Mouse (Mus musculus): ENCODE results near the gene Nptxr. TPM values are rescaled to one million over a fixed set of nuclear protein-coding genes. Genes with fewer than 3 reads are reported as not detected.

Gene Nptxr
- polyA plus RNA-seq (2021): 6.6 TPM

GRCm38 (mm10) chr15:79804352-79805071 is at the start of gene Nptxr:
Gene Nptxr, minus strand, starts transcription at chr15:79804766.
- DNase-seq (ENCODE audit: low read depth, low spot score) (no peak), ATAC-seq (peak; percentile 24)
- POLR2A ChIA-PET: no interaction called here
- peaks cover 30% of the 10 kb centered on the region for H3K27me3 ChIP-seq
- CTCF ChIA-PET: no interaction called here
- in situ Hi-C loops (cut with MboI; ENCODE audit: low pct_unique_long_range_greater_than_20kb): no loop called here
- no peak for TF ChIP-seq CTCF (IDR thresholded peaks at IDR 0.05)

GRCm38 (mm10) chr15:79850143-79850542 is 45.6 kb upstream of the Nptxr start:
- in situ Hi-C loops (cut with MboI; ENCODE audit: low pct_unique_long_range_greater_than_20kb): no loop called here
- no peak for ATAC-seq
- ChIA-PET POLR2A (no interaction called here), CTCF (no interaction called here)
- H3K27me3 ChIP-seq: peaks cover 16% of the 10 kb centered on the region
- DNase-seq (ENCODE audit: low read depth, low spot score): no peak
- no peak for TF ChIP-seq CTCF (IDR thresholded peaks at IDR 0.05)

- ATAC-seq (no peak), DNase-seq (ENCODE audit: low read depth, low spot score) (no peak)
- in situ Hi-C loops (cut with MboI; ENCODE audit: low pct_unique_long_range_greater_than_20kb): no loop called here
- no peak for TF ChIP-seq CTCF (IDR thresholded peaks at IDR 0.05)
- CTCF ChIA-PET: no interaction called here
- peaks cover 16% of the 10 kb centered on the region for H3K27me3 ChIP-seq
- POLR2A ChIA-PET: no interaction called here
Measured at GRCm38 (mm10) chr15:79847100-79847499, 42.5 kb upstream of the Nptxr start.

GRCm38 (mm10) chr15:79845986-79846385 is 41.4 kb upstream of the Nptxr start:
- CTCF ChIA-PET: interaction anchor here (1.1 kb wide), 1 partner anchor 15 kb away, joined by 3 read pairs; no protein-coding TSS in a partner anchor
- TF ChIP-seq CTCF (IDR thresholded peaks at IDR 0.05): no peak
- POLR2A ChIA-PET: no interaction called here
- in situ Hi-C loops (cut with MboI; ENCODE audit: low pct_unique_long_range_greater_than_20kb): no loop called here
- peaks cover 25% of the 10 kb centered on the region for H3K27me3 ChIP-seq
- ATAC-seq (no peak), DNase-seq (ENCODE audit: low read depth, low spot score) (no peak)

- no peak for DNase-seq (ENCODE audit: low read depth, low spot score)
- no peak for ATAC-seq
- H3K27me3 ChIP-seq: peaks cover 30% of the 10 kb centered on the region
- CTCF ChIA-PET: interaction anchor here (1.2 to 1.5 kb wide), 2 partner anchors 9 to 12 kb away, joined by 3 to 4 read pairs; no protein-coding TSS in a partner anchor
- POLR2A ChIA-PET: no interaction called here
- in situ Hi-C loops (cut with MboI; ENCODE audit: low pct_unique_long_range_greater_than_20kb): no loop called here
- TF ChIP-seq CTCF (IDR thresholded peaks at IDR 0.05): no peak
Measured at GRCm38 (mm10) chr15:79842985-79843384, 38.4 kb upstream of the Nptxr start.

- DNase-seq (ENCODE audit: low read depth, low spot score) (no peak), ATAC-seq (no peak)
- TF ChIP-seq CTCF (IDR thresholded peaks at IDR 0.05): no peak
- ChIA-PET CTCF (no interaction called here), POLR2A (no interaction called here)
- peaks cover 20% of the 10 kb centered on the region for H3K27me3 ChIP-seq
- in situ Hi-C loops (cut with MboI; ENCODE audit: low pct_unique_long_range_greater_than_20kb): no loop called here
Measured at GRCm38 (mm10) chr15:79840281-79840680, 35.7 kb upstream of the Nptxr start.

- CTCF ChIA-PET: no interaction called here
- DNase-seq (ENCODE audit: low read depth, low spot score): no peak
- POLR2A ChIA-PET: interaction anchor here (0.6 to 1.0 kb wide), 2 partner anchors 29 to 283 kb away, joined by 3 to 6 read pairs; no protein-coding TSS in a partner anchor
- in situ Hi-C loops (cut with MboI; ENCODE audit: low pct_unique_long_range_greater_than_20kb): loop anchor here (5.0 kb wide), 3 partner anchors 47 to 242 kb away; no protein-coding TSS in a partner anchor
- no peak for ATAC-seq
- TF ChIP-seq CTCF (IDR thresholded peaks at IDR 0.05): no peak
- peaks cover 5% of the 10 kb centered on the region for H3K27me3 ChIP-seq
Measured at GRCm38 (mm10) chr15:79834881-79835260, 30.3 kb upstream of the Nptxr start.

- POLR2A ChIA-PET: interaction anchor here (0.6 to 2.6 kb wide), 3 partner anchors 28 to 282 kb away, joined by 3 to 9 read pairs (median 6); no protein-coding TSS in a partner anchor
- in situ Hi-C loops (cut with MboI; ENCODE audit: low pct_unique_long_range_greater_than_20kb): loop anchor here (5.0 kb wide), 3 partner anchors 48 to 243 kb away; no protein-coding TSS in a partner anchor
- peak; percentile 41 for DNase-seq (ENCODE audit: low read depth, low spot score)
- ATAC-seq: peak; percentile 27
- H3K27me3 ChIP-seq: peaks cover 2% of the 10 kb centered on the region
- no peak for TF ChIP-seq CTCF (IDR thresholded peaks at IDR 0.05)
- CTCF ChIA-PET: no interaction called here
Measured at GRCm38 (mm10) chr15:79834130-79834880, 29.7 kb upstream of the Nptxr start, which contains the start of the genes Npcd and Cbx6. Gene Npcd, minus strand, starts transcription at chr15:79834237. Gene Cbx6, minus strand, starts transcription at chr15:79834688.

GRCm38 (mm10) chr15:79833251-79834050 is 28.9 kb upstream of the Nptxr start:
- ChIA-PET CTCF (interaction anchor here (1.4 kb wide), 1 partner anchor 10 kb away, joined by 3 read pairs; no protein-coding TSS in a partner anchor), POLR2A (interaction anchor here (0.6 to 2.6 kb wide), 3 partner anchors 45 to 80 kb away, joined by 5 to 9 read pairs (median 5); no protein-coding TSS in a partner anchor)
- DNase-seq (ENCODE audit: low read depth, low spot score): no peak
- no peak for TF ChIP-seq CTCF (IDR thresholded peaks at IDR 0.05)
- ATAC-seq: no peak
- no peaks in the 10 kb centered on the region for H3K27me3 ChIP-seq
- in situ Hi-C loops (cut with MboI; ENCODE audit: low pct_unique_long_range_greater_than_20kb): loop anchor here (5.0 kb wide), 3 partner anchors 49 to 244 kb away; no protein-coding TSS in a partner anchor
